Mouse (Mus musculus) layer of hippocampus, adult 2 months (tissue): ENCODE measurements around the gene Il1r2. TPM values are rescaled to one million over a fixed set of nuclear protein-coding genes. Genes with fewer than 3 reads are reported as not detected.

Experiments
- DNase-seq, 2 experiments: peaks; one replicate each; pipeline ENCODE4 v3.0.0; 2022; ENCODE audit warnings: low spot score in 2 of 2
- H3K27ac ChIP-seq: fragments of 200-600 bp; 2 replicates; pipeline ENCODE4 v1.8.1; 2022
- H3K4me3 ChIP-seq: fragments of 200-600 bp; 2 replicates; pipeline ENCODE4 v1.8.1; 2022; ENCODE audit warnings: mild to moderate bottlenecking
- CTCF ChIP-seq: fragments of 200-600 bp; conservative IDR thresholded peaks from 2 replicates; pipeline ENCODE4 v1.8.1; 2022; ENCODE audit warnings: antibody characterized with exemption, mild to moderate bottlenecking, moderate library complexity
- total RNA-seq, 2 experiments: library from RNA; stranded (reverse); gene quantifications; 2 replicates each; pipeline ENCODE4 v1.2.3; 2021

Gene Il1r2
- total RNA-seq, 2 experiments from 2014 or later, result not detected

DNA sequence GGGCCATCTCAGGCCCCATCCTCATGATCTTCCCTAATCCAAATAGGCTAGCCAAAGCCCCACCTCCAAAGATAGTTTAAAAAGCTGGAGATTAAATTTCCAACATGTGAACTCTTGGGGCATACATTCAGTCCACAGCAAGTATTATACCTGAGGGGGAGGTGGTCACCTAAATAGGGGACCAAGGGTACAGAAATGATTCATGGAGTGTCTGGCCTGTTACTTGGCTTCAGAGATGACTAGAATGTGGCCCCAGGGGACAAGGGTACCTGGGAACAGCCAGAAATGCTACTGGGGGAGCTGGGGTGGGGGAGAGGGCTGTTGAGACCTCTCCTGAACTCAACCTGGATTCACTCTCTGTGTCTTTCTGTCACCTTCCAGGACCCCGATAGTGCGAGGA, 3.4 kb downstream of the Il1r2 start:
- TF ChIP-seq CTCF, result no peak
- no peak for DNase-seq
- no peak overlapping the region for H3K4me3 ChIP-seq
- no peak overlapping the region for H3K27ac ChIP-seq

DNA sequence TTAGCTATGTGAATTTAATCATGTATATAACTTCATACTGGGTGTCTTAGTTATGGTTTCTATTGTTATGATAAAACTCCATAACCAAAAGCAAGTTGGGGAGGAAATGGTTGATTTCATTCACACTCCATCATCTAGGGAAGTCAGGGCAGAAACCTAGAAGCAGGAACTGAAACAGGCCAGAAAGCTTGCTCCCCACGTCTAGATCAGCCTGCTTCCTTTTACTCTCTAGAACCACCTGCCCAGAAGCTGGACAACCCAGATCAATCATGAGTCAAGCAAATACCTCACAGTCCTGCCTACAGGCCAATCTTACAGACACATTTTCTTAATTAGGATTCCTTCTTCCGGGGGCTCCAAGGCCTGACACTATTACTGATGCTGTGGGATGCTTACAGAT, 7.2 kb downstream of the Il1r2 start:
- Histone ChIP-seq H3K27ac (no peak overlapping the region), H3K4me3 (no peak overlapping the region)
- no peak for TF ChIP-seq CTCF
- no peak for DNase-seq

GRCm38 (mm10) chr1:40084386-40084785, 10.5 kb downstream of the Il1r2 start:
- Histone ChIP-seq H3K4me3 (no peak overlapping the region), H3K27ac (no peak overlapping the region)
- no peak for DNase-seq
- no peak for TF ChIP-seq CTCF

DNA sequence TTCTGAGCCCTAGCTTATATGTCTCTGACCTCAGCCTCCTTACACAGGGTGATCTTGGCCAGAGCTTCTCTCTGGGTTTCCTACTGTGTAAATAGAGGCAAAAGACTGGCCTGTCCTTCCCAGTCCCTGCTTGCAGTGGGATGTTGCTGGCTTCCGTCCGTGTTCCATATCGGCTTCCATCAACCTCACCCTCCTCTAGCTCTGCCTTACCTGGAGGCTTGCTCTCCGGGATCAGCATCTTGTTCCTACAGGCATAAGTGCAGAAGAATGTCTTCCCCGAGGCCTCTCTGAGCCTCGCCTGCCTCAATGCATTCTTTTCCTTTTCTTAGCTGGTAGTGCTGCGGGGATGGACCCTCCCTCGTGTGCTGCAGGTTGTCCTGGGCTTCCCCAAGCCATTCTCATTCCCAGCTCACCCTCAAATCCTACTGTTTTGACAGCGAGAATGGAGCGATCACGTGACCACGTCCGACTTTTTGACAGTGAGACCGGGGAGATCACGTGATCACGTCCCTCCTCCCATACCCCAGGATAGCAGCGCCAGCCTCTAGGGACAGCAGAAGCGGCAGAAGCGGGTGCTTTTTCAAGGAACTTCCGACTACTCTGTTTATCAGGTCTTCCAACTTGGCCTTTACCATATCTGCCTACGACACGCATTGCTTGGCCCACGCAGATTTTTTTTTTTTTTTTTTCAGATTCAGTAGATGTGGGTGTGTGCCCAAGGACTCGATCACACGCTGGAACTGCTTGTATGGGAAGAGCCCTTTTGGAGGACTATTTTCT, 11.7 kb downstream of the Il1r2 start:
- TF ChIP-seq CTCF, result peak; percentile 51
- peak; percentile 64 to 79 for DNase-seq
- Histone ChIP-seq H3K4me3 (peak overlapping the region; percentile 60), H3K27ac (peak overlapping the region; percentile 79)

DNA sequence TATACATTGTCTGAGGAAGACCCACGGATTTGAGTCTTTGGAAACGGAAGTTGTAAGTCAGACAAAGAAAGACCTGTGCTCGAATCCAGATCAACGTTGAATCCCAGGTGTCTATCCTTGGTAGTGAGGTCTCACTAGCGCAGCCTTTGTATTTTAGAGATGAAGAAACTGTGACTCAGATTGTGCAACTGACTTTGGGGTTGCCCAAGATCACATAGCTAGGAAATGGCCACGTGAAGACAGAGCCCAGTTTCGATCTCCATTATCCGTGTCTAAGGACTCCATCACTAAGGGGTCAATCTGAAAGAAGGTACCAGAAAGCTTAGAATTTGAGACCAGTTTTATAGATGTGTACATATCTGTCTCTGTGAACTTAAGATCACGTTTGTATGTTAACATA, 17.3 kb downstream of the Il1r2 start:
- no peak for DNase-seq
- no peak for TF ChIP-seq CTCF
- Histone ChIP-seq H3K4me3 (no peak overlapping the region), H3K27ac (no peak overlapping the region)

DNA sequence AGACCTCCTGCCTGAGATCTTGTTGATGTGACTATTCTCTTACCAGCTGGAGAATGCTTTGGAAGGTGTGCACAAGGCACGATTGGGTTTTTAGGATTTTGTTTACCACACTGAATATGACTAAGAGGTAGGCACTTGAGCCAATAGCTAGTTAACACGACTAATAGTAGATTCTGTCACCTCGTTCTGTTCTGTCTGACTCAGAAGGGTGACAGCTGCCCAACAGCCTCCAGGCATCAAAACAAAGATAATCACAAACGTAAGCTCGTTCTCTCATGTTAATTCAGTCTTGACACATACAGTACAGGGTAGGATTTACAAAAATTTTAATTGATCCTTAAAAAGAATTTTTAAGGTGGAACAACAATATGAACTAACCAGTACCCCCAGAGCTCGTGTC, 18.7 kb downstream of the Il1r2 start:
- DNase-seq, result peak in 1 of 2 experiments; percentile 39
- Histone ChIP-seq H3K27ac (no peak overlapping the region), H3K4me3 (no peak overlapping the region)
- no peak for TF ChIP-seq CTCF

- Histone ChIP-seq H3K4me3 (no peak overlapping the region), H3K27ac (no peak overlapping the region)
- no peak for DNase-seq
- TF ChIP-seq CTCF, result no peak
Observed at GRCm38 (mm10) chr1:40094601-40095304, 20.9 kb downstream of the Il1r2 start.

GRCm38 (mm10) chr1:40095585-40095984, 21.7 kb downstream of the Il1r2 start:
- Histone ChIP-seq H3K4me3 (no peak overlapping the region), H3K27ac (no peak overlapping the region)
- peak; percentile 70 for TF ChIP-seq CTCF
- DNase-seq, result no peak

DNA sequence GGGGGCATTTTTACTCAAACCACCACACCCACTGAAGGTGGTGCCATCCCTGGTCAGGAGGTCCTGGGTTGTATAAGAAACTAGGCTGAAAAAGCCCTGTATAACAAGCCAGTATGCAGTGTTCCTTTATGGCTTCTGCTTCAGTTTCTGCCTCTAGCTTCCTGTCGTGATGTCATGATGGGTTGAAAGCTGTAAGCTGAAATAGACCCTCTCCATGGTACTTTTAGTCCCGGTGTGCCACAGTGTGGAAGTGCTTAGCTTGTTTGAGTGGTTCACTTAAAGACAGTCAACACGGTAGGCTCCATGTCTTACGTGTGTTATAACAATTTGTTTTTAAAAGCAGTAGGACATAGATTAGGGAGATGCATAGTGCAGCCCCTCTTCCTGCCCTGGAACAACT, 32.4 kb downstream of the Il1r2 start:
- no peak for TF ChIP-seq CTCF
- no peak for DNase-seq
- no peak overlapping the region for H3K4me3 ChIP-seq
- H3K27ac ChIP-seq, result no peak overlapping the region

DNA sequence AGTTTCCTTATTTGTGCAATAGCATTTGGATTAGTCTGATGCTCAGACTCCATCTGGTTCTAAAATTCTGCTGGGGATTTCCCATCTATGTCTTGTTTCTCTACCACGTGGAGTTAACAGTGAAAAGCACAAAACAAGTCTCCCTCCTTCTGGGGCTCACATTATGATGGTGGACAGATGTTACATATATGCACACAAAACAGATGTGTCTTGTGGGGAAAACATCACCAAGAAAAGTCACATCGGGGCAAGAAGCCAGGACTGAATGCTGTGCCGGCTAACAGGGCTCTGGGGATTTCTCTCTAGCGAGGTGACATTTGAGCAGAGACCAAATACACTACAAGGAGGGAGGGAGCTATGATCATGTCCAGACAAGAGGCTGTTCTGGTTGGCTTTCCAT, 32.8 kb downstream of the Il1r2 start:
- TF ChIP-seq CTCF, result no peak
- Histone ChIP-seq H3K27ac (no peak overlapping the region), H3K4me3 (no peak overlapping the region)
- DNase-seq, result no peak

DNA sequence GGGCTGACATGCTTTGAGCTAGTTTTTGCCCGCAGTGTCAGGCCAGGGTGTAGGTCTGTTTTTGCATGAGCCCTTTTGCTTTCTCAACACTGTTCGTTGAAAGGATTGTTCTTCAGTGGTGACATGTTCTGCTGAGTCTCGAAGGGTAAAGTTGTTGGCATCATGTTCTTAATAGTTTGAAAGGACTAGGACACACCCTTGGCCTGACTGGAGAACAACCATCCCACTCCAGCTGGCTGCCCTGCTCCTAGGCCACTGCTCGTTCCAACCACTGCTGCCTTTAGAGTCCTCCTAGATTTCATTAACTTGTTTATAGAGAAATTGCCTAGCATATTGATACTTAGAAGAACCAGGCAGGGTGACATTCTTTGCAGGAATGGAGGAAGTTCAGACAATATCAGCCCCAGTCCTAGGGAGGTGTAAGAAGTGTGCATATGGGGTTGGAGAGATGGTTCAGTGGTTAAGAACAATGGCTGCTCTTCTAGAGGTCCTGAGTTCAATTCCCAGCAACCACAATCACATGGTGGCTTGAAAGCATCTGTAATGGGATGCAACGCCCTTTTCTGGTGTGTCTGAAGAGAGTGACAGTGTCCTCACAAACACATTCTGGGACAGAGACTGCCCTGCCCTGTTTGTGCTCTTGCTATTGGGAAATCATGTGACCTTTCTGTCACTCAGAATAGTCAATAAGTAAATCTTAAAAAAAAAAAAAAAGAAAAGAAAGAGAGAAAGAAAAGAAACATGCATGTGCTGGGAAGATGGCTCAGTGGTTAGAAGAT, 34.3 kb downstream of the Il1r2 start:
- Histone ChIP-seq H3K4me3 (no peak overlapping the region), H3K27ac (no peak overlapping the region)
- TF ChIP-seq CTCF, result no peak
- no peak for DNase-seq

GRCm38 (mm10) chr1:40109736-40110135, 35.9 kb downstream of the Il1r2 start:
- no peak overlapping the region for H3K4me3 ChIP-seq
- no peak for DNase-seq
- no peak overlapping the region for H3K27ac ChIP-seq
- TF ChIP-seq CTCF, result no peak

DNA sequence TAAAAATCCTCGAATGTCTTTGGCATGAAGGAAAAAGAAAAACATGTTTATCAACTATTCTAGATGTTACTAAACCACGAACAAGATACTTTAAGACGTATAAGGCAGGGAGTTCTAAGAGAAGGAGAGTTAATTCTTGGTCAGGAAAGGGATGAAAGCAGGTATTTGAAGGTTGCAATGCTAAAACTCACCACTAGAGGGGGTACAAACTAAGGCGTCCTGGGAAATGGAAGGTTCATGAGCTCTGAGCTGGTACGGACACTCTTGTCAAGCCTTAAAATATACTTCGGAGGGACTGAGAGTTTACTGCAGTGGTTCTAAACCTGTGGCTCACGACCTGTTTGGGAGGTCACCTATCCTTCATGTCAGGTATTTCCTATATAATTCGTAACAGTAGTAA, 41.4 kb downstream of the Il1r2 start:
- peak; percentile 95 for TF ChIP-seq CTCF
- peak; percentile 52 to 74 for DNase-seq
- Histone ChIP-seq H3K4me3 (no peak overlapping the region), H3K27ac (no peak overlapping the region)

GRCm38 (mm10) chr1:40116422-40116821, 42.5 kb downstream of the Il1r2 start:
- H3K4me3 ChIP-seq, result no peak overlapping the region
- TF ChIP-seq CTCF, result peak; percentile 83
- no peak overlapping the region for H3K27ac ChIP-seq
- peak; percentile 73 to 83 for DNase-seq
